Mouse (Mus musculus): ENCODE data around the gene Prickle3. TPM values are rescaled to one million over a fixed set of nuclear protein-coding genes. Genes with fewer than 3 reads are reported as not detected.

The Prickle3 gene
- polyA plus RNA-seq, 1 experiment from 2014 or later, result 1.2 TPM

DNA sequence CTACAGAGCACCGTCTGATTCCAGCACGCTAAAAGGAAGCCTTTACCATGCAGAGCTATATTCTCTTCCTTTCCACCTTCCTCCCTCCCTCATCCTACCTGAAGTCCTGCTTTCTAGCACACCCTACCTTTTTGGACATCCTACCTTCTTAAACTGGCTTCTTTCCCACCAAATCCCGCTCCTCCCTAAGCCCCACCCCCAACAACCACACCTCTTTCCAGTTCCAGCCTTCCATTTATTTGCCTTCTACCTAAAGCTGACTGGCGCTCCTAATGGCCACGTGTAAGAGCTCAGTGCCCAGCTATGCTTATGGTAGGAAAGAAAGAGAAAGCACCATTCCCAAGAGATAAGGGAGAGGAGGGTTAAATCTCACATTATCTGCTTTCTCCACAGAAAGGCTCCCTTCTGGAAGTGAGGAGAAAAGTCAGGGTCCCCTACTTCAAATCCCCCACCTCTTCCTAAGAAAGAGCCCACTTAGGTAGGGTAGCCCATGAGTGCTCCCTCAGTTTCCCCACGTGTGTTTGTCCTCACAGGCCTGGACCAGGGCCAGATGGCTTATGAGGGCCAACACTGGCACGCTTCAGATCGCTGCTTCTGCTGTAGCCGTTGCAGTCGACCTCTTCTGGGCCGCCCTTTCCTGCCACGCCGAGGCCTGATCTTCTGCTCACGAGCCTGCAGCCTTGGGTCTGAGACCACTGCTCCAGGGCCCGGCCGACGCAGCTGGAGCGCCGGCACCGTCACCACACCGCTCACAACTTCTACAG is 8.9 kb downstream of the Prickle3 start:
- H3K4me1 ChIP-seq (replicated peaks; ENCODE audit: control insufficient read depth, insufficient read depth, low read length), result no peaks in the 10 kb centered on the region
- no peak overlapping the region for H3K9ac ChIP-seq
- H3K4me2 ChIP-seq (replicated peaks), result no peak overlapping the region
- ATAC-seq (ENCODE audit: low FRiP score), result no peak
- 78% methylated on average over 21 of the region's 21 CpGs for WGBS
- no peak for DNase-seq (ENCODE audit: low spot score)
- no peaks in the 10 kb centered on the region for H3K9me3 ChIP-seq (ENCODE audit: control insufficient read depth, low read length)
- no peak overlapping the region for H3K27ac ChIP-seq
- no peak overlapping the region for H3K4me3 ChIP-seq (replicated peaks; ENCODE audit: low read length)
- no peaks in the 10 kb centered on the region for H3K36me3 ChIP-seq (replicated peaks; ENCODE audit: control insufficient read depth, insufficient read depth)
- no peaks in the 10 kb centered on the region for H3K27me3 ChIP-seq (ENCODE audit: control insufficient read depth, insufficient read depth, low read length)

DNA sequence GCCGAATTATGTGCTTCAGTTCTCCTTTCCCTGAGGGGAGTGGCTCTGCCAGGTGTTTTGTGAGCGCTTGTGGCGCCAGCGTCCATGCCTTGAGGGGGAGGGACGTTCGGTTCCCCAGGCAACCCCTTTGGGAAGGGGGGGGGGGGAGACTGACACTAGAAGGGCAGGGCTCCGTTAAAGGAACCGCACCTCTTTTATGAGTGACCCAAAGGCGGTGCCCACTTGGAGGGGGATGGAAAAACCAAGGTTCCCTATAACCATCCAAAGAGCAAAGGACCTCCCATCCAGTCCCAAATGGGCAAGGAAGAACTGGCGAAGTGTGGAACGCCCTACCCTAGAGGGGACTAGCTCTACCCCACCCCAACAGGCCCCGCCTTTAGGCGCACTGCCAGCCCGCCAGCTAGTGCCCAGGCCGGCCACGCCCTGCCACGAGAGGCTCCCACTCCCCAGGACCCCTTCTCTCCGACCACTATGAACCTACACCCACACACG is 13.4 kb downstream of the Prickle3 start:
- 24% methylated on average over 17 of the region's 19 CpGs for WGBS
- Histone ChIP-seq H3K9me3 (ENCODE audit: control insufficient read depth, low read length) (no peaks in the 10 kb centered on the region), H3K27ac (no peak overlapping the region), H3K9ac (no peak overlapping the region), H3K4me1 (replicated peaks; ENCODE audit: control insufficient read depth, insufficient read depth, low read length) (no peaks in the 10 kb centered on the region), H3K36me3 (replicated peaks; ENCODE audit: control insufficient read depth, insufficient read depth) (no peaks in the 10 kb centered on the region), H3K4me3 (replicated peaks; ENCODE audit: low read length) (peak overlapping the region; percentile 27), H3K4me2 (replicated peaks) (peak overlapping the region; percentile 47), H3K27me3 (ENCODE audit: control insufficient read depth, insufficient read depth, low read length) (no peaks in the 10 kb centered on the region)
- ATAC-seq (ENCODE audit: low FRiP score) (peak; percentile 66), DNase-seq (ENCODE audit: low spot score) (no peak)

DNA sequence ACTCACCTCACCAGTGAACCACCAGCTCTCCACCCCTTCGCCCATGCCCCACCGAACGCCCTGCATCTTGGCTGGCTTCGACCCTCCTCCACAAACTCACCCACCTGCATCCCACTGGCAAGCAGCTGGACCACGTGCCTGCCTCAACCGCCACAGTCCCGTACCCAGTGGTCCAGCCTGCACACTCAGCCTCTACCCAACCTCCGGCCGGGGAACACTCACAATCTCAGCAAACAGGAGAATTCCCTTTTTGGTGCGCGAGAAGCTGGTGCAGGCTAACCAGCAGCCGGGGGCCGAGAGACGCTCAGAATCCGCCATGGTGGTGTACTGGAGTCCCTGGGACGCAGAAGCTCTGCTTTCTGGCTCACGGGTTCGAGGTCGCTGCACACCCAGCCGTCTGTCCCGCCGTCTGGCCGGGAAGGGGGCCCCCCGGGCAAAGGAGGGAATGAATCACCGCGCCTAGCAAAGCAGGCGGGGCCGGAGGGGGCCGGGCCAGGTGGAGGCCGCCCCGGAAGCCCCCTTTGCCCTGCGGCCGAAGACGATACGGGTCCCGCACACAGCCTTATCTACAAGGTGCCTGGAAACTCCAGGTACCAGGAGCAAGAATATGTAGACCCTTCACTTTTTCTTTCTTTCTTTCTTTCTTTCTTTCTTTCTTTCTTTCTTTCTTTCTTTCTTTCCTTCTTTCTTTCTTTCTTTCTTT is 14.0 kb downstream of the Prickle3 start, which contains the start of gene Plp2:
TSS of gene Plp2 (minus strand) at position 470 of the 703 bp plus-strand sequence.
- Histone ChIP-seq H3K27ac (no peak within 1 kb of the TSS), H3K36me3 (replicated peaks; ENCODE audit: control insufficient read depth, insufficient read depth) (no peaks in the 10 kb centered on the region), H3K9ac (peak within 1 kb of the TSS; percentile 24; the same call in 1 of the 2 replicates), H3K4me2 (replicated peaks) (peak within 1 kb of the TSS; percentile 47), H3K4me1 (replicated peaks; ENCODE audit: control insufficient read depth, insufficient read depth, low read length) (no peaks in the 10 kb centered on the region), H3K4me3 (replicated peaks; ENCODE audit: low read length) (peak within 1 kb of the TSS; percentile 27), H3K27me3 (ENCODE audit: control insufficient read depth, insufficient read depth, low read length) (no peaks in the 10 kb centered on the region), H3K9me3 (ENCODE audit: control insufficient read depth, low read length) (no peaks in the 10 kb centered on the region)
- 20% methylated on average over 32 of the region's 36 CpGs for WGBS
- DNase-seq (ENCODE audit: low spot score) (no peak), ATAC-seq (ENCODE audit: low FRiP score) (peak; percentile 48; the same call in 1 of the 2 replicates)

DNA sequence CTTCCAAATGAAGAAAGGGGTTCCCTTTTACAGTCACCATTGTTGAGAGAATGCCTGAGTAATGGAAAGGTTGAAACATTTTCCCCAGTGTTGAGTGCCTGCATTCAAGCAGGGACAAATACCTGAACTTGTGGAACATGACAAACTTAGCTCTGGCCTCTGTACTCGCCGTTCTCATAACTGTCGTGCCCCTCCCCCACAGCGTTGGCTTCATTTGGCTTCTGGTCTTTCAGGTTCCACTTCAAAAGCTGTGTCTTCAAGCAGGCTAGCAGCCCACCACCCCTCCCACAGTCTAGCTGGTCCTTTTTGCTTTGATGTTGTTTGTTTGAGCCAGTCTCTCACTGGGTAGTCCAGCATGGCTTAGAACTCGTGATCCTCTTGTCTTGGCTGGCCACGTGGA is 15.7 kb downstream of the Prickle3 start:
- Histone ChIP-seq H3K27ac (no peak overlapping the region), H3K9ac (no peak overlapping the region), H3K4me1 (replicated peaks; ENCODE audit: control insufficient read depth, insufficient read depth, low read length) (no peaks in the 10 kb centered on the region), H3K4me2 (replicated peaks) (no peak overlapping the region), H3K9me3 (ENCODE audit: control insufficient read depth, low read length) (no peaks in the 10 kb centered on the region), H3K27me3 (ENCODE audit: control insufficient read depth, insufficient read depth, low read length) (no peaks in the 10 kb centered on the region), H3K36me3 (replicated peaks; ENCODE audit: control insufficient read depth, insufficient read depth) (no peaks in the 10 kb centered on the region), H3K4me3 (replicated peaks; ENCODE audit: low read length) (no peak overlapping the region)
- WGBS, result 54% methylated on average over 6 of the region's 6 CpGs
- DNase-seq (ENCODE audit: low spot score) (no peak), ATAC-seq (ENCODE audit: low FRiP score) (no peak)

DNA sequence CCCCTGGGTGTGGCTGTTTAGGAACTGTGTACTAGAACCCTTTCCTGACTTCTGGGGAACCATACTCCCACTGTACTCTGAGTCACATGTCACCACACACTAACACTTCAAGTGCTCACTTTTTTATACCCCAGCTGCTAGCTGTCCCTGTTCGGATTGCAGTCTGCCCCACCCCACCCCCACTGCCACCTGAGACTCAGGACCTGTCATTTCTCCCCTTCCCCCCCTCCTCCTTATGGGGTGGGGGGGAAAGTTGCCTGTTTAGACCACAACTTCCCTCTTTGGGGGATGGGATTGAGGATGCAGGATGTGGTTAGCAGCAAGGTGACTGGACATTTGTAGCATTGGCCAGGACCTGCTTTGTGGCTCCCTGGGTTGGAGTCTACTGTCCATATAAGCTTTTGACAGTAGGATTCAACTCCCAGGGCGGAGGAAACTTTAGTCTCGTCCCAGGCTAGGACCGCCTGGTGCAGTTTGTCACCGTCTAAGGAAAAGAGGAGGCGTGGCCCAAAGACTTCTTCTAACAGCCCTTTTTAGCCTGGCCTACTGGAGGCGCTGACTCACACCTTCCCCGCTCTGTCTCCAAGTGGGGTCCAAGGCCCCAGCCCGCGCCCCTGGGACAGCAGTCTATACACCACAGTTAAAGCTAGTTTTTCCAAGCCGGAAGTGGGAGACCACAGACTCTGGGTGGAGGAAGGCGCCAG is 16.7 kb downstream of the Prickle3 start:
- no peaks in the 10 kb centered on the region for H3K9me3 ChIP-seq (ENCODE audit: control insufficient read depth, low read length)
- ATAC-seq (ENCODE audit: low FRiP score) (no peak), DNase-seq (ENCODE audit: low spot score) (no peak)
- WGBS, result 49% methylated on average over 12 of the region's 12 CpGs
- peak overlapping the region; percentile 46; the same call in 1 of the 2 replicates for H3K4me2 ChIP-seq (replicated peaks)
- H3K27ac ChIP-seq, result no peak overlapping the region
- no peak overlapping the region for H3K9ac ChIP-seq
- H3K27me3 ChIP-seq (ENCODE audit: control insufficient read depth, insufficient read depth, low read length), result no peaks in the 10 kb centered on the region
- no peak overlapping the region for H3K4me3 ChIP-seq (replicated peaks; ENCODE audit: low read length)
- H3K36me3 ChIP-seq (replicated peaks; ENCODE audit: control insufficient read depth, insufficient read depth), result no peaks in the 10 kb centered on the region
- no peaks in the 10 kb centered on the region for H3K4me1 ChIP-seq (replicated peaks; ENCODE audit: control insufficient read depth, insufficient read depth, low read length)

DNA sequence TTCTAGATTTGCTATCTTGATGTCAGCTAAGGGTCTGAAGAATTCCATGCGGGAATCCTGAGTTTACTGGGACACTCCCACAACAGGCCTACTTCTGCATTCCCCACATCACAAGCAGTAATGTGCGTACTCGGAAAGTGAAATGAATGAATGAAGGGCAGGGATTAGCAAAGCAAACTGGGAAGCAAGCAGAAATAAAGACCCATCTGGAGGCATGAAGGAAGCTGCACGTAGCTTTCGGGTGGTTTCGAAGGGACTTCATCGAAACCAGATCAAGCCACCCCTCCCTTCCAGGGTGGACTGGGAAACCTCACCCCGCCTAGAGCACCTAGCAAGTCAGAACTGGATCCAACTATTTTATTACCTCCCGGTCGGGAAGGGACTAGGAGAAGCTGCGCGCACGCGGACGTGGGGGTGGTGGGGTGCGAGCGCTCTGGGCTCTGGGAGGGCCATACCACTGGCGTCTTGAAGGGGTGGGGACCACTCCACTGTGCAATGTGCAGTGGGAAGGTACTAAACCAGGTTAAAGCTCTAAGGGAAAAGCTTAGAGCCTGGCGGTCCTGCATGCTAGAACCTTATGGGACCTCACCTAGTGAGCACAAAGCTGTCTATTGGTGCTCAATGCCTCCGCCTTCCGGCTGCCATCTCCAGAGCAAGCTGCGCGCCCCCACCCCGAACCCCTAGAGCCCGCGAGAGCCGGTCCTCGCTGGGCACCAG is 17.4 kb downstream of the Prickle3 start:
- DNase-seq (ENCODE audit: low spot score), result no peak
- Histone ChIP-seq H3K27ac (no peak overlapping the region), H3K9ac (0 out of 2 replicates have a peak overlapping the region, but pooled peaks have one; percentile 16)

DNA sequence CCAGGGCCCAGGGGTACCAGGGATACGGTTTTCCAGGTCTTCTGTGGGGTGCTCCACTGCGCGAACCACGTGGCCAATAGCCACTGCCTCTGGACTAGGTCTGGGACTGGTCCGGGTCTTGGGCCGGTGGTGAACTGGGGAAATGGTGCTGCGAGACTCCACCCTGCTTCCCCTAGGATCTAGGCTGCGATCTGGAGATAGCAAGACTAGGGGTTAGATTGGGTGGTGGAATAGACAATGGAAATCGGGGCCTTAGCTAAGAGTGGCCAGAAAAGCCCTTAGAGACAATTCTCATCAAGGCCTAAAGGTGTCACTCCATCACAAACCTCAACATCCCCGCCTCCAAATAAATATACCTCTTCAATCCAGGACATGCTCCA is 17.9 kb downstream of the Prickle3 start:
- Histone ChIP-seq H3K9ac (0 out of 2 replicates have a peak overlapping the region, but pooled peaks have one; percentile 16), H3K27me3 (ENCODE audit: control insufficient read depth, insufficient read depth, low read length) (no peaks in the 10 kb centered on the region), H3K36me3 (replicated peaks; ENCODE audit: control insufficient read depth, insufficient read depth) (no peaks in the 10 kb centered on the region), H3K4me1 (replicated peaks; ENCODE audit: control insufficient read depth, insufficient read depth, low read length) (no peaks in the 10 kb centered on the region), H3K4me2 (replicated peaks) (peak overlapping the region; percentile 46), H3K4me3 (replicated peaks; ENCODE audit: low read length) (peak overlapping the region; percentile 13; the same call in 1 of the 2 replicates), H3K27ac (no peak overlapping the region), H3K9me3 (ENCODE audit: control insufficient read depth, low read length) (no peaks in the 10 kb centered on the region)
- ATAC-seq (ENCODE audit: low FRiP score), result no peak
- no peak for DNase-seq (ENCODE audit: low spot score)
- WGBS, result 44% methylated on average over 10 of the region's 10 CpGs

More for the DNA sequence above, 17.4 kb downstream of the Prickle3 start:
- Histone ChIP-seq H3K27me3 (ENCODE audit: control insufficient read depth, insufficient read depth, low read length) (no peaks in the 10 kb centered on the region), H3K4me3 (replicated peaks; ENCODE audit: low read length) (peak overlapping the region; percentile 13), H3K4me2 (replicated peaks) (peak overlapping the region; percentile 46), H3K9me3 (ENCODE audit: control insufficient read depth, low read length) (no peaks in the 10 kb centered on the region), H3K4me1 (replicated peaks; ENCODE audit: control insufficient read depth, insufficient read depth, low read length) (no peaks in the 10 kb centered on the region), H3K36me3 (replicated peaks; ENCODE audit: control insufficient read depth, insufficient read depth) (no peaks in the 10 kb centered on the region)
- ATAC-seq (ENCODE audit: low FRiP score), result 0 out of 2 replicates have a peak, but pooled peaks have one; percentile 26
- 35% methylated on average over 27 of the region's 28 CpGs for WGBS

DNA sequence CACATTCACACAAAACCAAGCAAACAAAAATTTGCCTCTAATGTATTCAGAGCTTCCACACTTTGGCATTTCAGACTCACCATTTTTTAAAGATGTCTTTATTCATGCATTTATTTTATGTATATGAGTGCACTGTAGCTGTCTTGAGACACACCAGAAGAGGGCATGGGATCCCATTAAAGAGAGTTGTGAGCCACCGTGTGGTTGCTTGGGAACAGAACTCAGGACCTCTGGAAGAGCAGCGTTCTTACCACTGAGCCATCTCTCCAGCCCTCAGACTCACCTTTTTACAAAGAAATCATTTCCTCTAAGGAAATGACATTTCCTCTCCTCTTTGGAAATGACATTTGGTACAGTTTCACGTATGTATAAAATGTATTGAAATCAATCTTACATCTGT is 21.9 kb downstream of the Prickle3 start:
- no peaks in the 10 kb centered on the region for H3K36me3 ChIP-seq (replicated peaks; ENCODE audit: control insufficient read depth, insufficient read depth)
- WGBS, result 36% methylated on average over 3 of the region's 3 CpGs
- H3K4me1 ChIP-seq (replicated peaks; ENCODE audit: control insufficient read depth, insufficient read depth, low read length), result no peaks in the 10 kb centered on the region
- no peak overlapping the region for H3K9ac ChIP-seq
- no peak overlapping the region for H3K4me2 ChIP-seq (replicated peaks)
- H3K9me3 ChIP-seq (ENCODE audit: control insufficient read depth, low read length), result no peaks in the 10 kb centered on the region
- H3K27ac ChIP-seq, result no peak overlapping the region
- no peak overlapping the region for H3K4me3 ChIP-seq (replicated peaks; ENCODE audit: low read length)
- no peaks in the 10 kb centered on the region for H3K27me3 ChIP-seq (ENCODE audit: control insufficient read depth, insufficient read depth, low read length)
- DNase-seq (ENCODE audit: low spot score) (no peak), ATAC-seq (ENCODE audit: low FRiP score) (no peak)

Measured in hindbrain, embryonic 14.5 days (tissue).